Mouse (Mus musculus) layer of hippocampus, postnatal 36 days (tissue): ENCODE results near the gene Ociad2. TPM values are rescaled to one million over a fixed set of nuclear protein-coding genes. Genes with fewer than 3 reads are reported as not detected.

ENCODE experiments used
- DNase-seq, 2 experiments: peaks; one replicate each; pipeline ENCODE4 v3.0.0; 2022
- total RNA-seq, 2 experiments: library from RNA; stranded (reverse); gene quantifications; 2 replicates each; pipeline ENCODE4 v1.2.3; 2021

Gene Ociad2
- total RNA-seq, 2 experiments from 2014 or later: 125 to 148 TPM

DNA sequence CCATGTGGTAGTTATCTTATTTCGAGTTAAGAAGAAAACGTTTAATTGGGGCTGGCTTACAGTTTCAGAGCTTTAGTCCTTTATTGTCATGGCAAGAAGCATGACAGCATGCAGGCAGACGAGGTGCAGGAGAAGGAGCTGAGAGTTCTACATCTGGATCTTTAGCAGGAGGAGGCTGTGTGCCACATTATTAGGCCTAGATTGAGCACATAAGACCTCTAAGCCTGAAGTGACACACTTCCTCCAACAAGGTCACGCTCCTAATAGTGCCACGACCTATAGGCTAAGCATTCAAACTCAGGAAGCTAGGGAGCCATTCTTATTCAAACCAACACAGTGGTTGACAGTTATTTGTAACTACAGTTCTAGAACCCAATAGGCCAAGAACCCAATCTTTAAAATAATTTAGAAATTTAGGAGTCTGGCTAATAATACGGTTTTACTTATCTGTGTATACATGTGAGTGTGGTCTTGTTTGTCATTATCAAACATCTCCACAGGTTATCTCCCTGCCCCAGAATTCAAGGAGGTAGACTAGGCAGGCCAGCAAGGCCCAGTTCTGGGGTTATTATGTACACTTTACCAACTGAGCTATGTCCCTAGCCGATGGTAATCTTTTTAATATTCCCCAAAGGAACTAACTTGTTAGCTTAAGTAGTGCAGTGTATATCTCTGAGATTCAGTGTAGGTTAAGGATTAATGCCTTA lies 39.1 kb downstream of the Ociad2 start:
- DNase-seq: no peak

DNA sequence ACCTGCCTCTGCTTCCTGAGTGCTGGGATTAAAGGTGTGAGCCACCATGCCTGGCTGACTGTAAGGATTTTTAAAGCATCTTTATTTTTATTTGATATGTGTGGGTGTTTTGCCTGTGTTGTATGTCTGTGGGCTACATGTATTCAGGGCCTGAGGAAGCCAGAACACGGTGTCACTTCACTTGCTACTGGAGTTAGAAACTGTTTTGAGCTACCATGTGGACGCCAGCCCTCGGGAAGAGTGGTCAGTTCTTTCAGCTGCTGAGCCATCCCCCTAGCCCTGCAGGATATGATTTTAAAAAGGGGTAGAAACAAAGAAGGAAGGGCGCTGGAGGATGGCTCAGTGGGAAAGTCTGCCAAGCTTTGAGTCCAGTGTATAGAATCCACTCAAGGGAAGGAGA lies 44.9 kb downstream of the Ociad2 start:
- no peak for DNase-seq

DNA sequence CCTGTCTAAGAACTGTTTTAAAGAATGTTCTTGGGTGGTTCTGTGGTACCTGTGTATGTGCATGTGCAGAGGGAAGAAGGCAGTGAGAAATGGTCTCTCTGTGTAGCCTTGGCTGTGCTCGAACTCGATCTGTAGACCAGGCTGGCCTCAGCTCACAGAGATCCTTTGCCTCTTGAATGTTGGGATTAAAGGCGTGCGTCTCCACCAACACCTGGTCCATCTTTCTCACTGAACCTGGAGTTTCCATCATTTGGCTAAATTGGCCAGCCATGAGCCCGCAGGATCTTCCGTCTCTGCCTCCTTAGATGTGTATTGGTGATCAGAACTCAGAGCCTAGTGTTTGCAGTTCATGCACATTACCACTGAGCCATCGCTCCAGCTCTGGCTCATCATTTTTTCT lies 45.8 kb downstream of the Ociad2 start:
- no peak for DNase-seq

DNA sequence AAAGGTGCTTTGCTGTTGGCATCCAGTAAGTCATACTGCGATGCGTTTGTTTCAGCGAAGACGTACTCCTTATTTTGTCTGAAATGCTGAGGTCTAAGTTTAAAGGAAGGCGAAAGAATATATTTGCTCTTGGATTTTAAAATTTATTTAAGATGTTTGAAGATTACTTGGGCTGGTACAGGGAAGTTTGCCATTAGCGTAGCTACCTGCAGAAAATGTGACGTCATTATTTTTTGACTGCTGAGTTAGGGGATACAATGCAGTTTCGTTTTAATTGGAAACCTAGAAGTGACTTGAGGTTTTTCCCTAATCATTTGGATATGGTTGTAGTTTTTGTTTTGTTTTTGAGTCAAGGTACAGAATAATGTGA lies 47.4 kb downstream of the Ociad2 start:
- DNase-seq: no peak

DNA sequence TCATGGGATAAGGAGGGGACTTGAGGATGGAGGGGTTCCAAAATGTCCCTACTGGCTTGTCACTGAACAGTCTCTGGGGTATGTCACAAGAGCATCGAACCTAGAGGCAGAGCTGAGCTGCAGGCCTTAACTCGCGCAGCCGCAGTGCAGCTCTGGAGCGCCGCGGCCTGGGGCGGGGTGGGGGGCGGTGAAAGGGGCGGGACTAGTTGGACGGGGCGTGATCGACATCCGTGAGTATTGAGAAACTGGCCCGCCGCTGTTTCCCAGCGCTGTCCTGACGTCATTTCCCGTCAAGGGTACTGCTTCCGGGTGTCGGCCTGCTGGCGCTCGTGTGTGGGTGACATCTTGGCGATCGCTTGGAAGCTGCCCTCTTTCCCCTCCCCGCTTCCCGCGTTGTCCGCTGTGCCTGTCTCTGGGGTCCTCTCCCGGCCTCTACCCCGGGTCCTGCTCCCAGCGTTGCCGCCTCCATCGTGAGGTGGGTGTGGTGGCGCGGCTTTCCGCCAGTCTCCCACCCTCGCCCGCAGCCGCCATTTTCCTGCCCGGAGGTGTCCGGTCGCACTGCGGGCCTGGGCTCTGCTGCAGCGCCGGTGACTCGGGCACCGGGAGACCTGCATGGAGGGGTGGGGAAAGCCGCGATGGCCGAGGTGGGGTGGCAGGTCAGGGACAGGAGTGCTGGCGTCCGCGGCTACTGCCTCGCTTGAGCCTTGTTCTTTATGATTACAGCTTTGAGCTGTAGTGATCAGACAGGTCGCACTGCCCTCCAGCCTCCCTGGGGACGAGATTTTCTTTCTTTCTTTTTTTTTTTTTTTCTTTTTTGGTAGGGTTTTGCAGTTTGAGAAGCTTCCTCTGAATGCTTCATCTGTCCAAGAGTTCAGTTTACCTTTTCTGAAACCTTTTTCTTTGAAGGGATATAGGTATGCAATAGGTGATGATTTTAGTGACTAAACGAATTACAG lies 48.0 kb downstream of the Ociad2 start, which contains the start of gene Ociad1:
Gene Ociad1, plus strand, starts transcription at position 283 of the 956 bp plus-strand sequence.
- peak; percentile 94 for DNase-seq

DNA sequence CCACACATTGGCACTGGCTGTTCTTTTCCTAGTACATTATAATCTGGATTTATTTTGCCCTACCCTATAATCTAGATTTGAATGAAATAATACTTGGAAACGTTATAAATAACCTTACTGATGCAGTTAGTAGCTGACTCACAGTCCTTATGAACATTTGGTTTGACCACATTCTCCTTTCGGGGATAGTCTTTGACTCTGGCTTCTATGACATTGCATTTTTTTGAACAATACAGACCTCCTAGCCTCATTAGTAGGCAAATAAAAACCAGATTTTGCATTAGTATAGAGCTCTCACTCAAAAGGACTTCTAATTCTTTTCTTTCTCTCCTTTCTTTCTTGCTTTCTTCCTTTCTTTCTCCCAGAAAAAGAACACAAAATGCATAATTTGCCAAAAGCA lies 50.9 kb downstream of the Ociad2 start:
- no peak for DNase-seq

DNA sequence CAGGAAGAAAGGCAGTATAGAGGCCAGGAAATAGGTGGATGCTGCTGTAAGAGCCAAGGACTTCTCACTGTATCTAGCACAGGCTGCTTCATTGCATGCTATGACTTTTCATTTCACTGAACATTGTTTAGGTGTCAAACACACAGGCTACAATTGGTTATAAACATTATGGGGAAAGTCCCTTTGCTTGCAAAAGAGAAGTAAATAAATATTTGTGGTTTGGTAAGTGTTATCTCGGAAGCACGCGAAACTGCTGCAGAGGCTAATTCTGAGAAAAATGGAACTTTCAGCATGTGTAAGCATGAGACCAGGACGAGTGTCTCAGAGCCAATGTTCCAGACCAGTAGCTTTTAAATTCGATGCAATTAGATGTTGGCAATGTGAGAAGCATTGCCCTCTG lies 54.2 kb downstream of the Ociad2 start:
- DNase-seq: no peak

DNA sequence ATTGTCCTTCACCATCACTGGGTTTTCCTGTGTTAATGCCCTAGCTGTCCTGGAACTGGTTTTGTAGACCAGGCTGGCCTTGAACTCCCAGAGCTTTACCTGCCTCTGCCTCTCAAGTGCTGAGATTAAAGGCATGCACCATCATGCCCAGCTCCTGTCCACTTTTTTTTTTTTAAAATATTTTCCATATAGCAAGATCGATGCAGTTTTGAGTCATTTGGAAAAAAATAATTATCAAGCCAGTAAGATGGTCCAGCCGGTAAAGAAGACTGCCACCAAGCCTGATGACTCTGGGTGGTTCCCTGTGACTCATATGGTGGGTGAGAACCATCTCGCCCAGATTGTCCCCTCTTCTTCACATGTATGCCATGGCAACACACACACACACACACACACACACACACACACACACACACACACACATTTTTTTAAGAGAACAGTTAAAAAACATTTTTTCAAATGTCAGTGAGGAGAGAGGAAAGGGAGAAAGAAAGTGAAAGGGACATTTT lies 55.3 kb downstream of the Ociad2 start:
- DNase-seq: no peak

DNA sequence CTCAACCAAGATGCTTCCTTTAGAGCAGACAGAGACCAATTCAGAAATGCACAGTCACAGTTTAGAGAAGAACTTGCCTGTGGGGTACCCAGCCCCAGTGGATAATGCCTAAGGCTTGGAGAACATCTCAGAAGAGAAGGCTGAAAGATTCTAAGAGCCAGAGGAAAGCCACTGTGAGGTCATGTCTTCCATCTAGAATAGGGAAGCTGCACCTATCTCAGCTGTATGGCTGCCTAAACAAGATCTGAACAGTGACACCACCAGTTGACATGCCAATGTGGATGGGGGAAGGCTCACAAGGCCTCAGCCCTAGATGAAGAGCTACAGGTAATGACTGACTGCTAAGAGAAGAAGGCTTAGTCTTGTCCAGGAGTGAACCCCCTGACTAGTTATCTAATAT lies 56.8 kb downstream of the Ociad2 start:
- no peak for DNase-seq

DNA sequence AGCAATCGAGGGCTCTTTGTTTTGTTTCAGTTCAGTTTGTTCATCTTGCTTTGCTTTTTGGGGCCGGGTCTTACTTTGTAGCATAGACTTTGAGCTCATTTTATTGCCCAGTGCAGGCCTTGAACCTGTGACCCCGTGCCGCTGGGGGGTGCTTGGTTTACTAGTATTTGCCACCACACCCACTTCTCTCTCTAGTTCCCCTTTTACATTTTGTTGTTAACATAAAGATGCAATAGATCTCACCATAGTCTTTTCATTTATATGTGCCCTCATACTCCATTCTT lies 60.3 kb downstream of the Ociad2 start:
- DNase-seq: no peak

DNA sequence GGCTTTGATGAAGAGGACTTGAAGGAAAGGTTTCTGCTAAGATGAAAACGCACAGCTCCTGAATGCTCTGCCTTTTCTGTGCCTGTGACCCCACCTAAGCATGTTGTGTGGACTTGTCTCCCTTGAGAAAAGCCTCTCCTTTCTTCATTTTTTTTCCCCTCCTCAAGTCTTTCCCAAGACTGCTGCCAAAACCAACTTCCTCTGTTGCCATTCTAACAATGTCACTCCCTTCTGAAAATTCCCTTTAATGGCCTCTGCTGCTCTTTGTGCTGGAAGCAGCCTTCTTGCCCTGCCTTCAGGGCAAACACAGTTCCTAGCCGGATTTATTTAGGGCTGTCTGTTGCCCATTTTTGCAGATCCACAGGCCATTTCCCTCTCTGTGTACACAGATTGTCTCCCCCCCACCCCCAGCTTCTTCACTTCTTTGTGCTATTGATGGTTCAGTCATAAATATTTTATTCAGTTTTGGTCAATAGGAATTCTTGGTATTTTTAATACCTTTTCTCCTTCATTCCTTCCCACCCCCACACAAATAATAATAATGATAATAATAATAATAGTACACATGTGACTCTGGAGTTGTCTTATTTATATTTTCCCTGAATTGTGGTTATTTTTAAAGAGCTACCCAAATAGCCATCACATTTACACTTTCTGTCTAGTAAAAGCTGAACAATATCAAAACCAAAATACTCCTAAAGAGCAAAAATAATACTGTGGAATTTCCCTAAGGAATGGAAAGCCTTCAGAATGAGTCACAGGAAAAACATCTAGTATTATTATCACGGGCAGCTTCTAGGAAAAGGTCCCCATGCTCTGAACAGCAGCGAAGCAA lies 60.9 kb downstream of the Ociad2 start:
- no peak for DNase-seq

DNA sequence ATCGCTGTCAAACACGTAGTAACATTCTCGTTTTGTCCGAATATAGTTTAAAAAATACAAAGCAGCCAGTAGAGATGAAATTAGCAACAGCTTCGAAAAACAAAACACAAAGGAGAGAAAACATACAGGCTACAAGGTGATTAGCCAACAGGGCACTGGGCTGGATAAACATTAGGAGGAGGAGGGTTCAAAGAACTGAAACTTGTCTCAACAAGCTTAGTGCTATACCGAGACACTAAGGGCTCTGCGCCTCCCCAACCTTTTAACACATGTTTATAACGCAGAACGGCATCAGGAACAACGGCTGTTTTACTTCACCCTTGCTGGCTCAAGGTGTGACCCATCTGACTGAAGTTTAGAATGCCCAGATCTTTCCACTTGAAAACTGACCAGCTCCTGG lies 61.6 kb downstream of the Ociad2 start:
- DNase-seq: no peak

DNA sequence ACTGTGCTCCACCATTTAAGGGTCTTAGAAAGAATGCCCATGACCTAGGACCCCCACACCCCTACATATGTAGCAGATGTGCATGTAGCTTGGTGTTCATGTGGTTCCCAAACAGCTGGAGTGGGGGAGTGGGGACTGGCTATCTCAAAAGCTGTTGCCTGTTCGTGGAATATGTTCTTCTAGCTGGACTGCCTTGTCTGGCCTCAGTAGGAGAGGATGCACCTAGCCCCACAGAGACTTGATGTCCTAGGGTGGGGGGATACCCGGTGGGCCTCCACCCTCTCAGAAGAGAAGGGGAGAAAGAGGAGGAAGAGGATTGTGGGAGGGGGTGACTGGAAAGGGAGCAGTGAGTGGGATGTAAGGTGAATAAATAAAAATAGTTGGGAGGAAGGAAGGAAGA lies 65.9 kb downstream of the Ociad2 start:
- no peak for DNase-seq

DNA sequence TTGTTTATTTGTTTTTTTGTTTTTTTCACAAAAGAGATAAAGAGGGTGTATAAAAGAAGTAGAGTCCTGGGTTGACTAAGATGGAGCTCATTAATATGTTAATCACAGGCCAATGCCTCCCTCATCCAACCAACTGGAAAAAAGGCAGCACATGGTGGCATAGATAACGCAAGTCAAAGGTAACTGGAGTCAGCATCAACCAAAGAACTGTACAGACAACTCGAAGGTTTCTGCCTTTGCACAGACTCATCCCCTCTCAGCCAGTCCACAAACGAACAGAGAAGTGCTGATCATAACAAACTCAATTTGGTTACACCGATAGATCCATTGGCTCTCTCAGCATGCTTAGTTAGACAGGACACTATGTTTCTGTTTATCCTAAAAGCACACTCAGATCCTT lies 67.7 kb downstream of the Ociad2 start:
- DNase-seq: no peak

Other genes with a start within 250 kb of the Ociad2 start
- 10 to 100 TPM; 63.9 to 77.7 TPM for gene Fryl, start 84.4 kb downstream of the Ociad2 start, total RNA-seq
- 100 to 1,000 TPM; 464 to 480 TPM for gene Ociad1, start 48.2 kb downstream of the Ociad2 start, total RNA-seq
- under 1 TPM; 0.48 to 0.82 TPM for gene Cwh43, start 65.0 kb upstream of the Ociad2 start, total RNA-seq
- gene Dcun1d4, start 140.0 kb upstream of the Ociad2 start, total RNA-seq: 100 to 1,000 TPM; 123 to 131 TPM